Mouse (Mus musculus): ENCODE measurements around the gene D17Wsu92e. TPM values are rescaled to one million over a fixed set of nuclear protein-coding genes. Genes with fewer than 3 reads are reported as not detected.
A peak's percentile ranks its signal among the peaks of the same experiment; 100 is the strongest.

The D17Wsu92e gene
- 11.7 and 12.9 TPM in 2 replicates for polyA plus RNA-seq (2014; fragmentation: Nextera tagmentation; extraction: Ambion mirVana)

GRCm38 (mm10) chr17:27820568-27821406, at the start of gene D17Wsu92e:
D17Wsu92e (minus strand) TSS chr17:27820648.
- no peaks in the 10 kb centered on the region for H3K27me3 ChIP-seq (ENCODE audit: control insufficient read depth, insufficient read depth, low read length)
- H3K27ac ChIP-seq (replicated peaks; ENCODE audit: low read depth, low read length) = peak within 1 kb of the TSS; percentile 85
- no peaks in the 10 kb centered on the region for H3K9me3 ChIP-seq (ENCODE audit: control insufficient read depth, low read length)
- H3K4me3 ChIP-seq (replicated peaks; ENCODE audit: low read depth, low read length) = peak within 1 kb of the TSS; percentile 79
- ATAC-seq (ENCODE audit: low FRiP score, low TSS enrichment) (peak; percentile 97), DNase-seq (peak; percentile 100)
- H3K4me1 ChIP-seq (ENCODE audit: control insufficient read depth, insufficient read depth, low read length) = peaks cover 24% of the 10 kb centered on the region
- H3K36me3 ChIP-seq (ENCODE audit: control insufficient read depth, insufficient read depth, low read length) = no peaks in the 10 kb centered on the region
- whole genome bisulfite sequencing = 1% methylated on average over 55 of the region's 56 CpGs
- peak within 1 kb of the TSS; percentile 92 for H3K4me2 ChIP-seq (ENCODE audit: low read length)
- H3K9ac ChIP-seq (replicated peaks; ENCODE audit: low read length) = peak within 1 kb of the TSS; percentile 85

- WGBS = 95% methylated on average over 4 of the region's 4 CpGs
- Histone ChIP-seq H3K36me3 (ENCODE audit: control insufficient read depth, insufficient read depth, low read length) (no peaks in the 10 kb centered on the region), H3K27ac (replicated peaks; ENCODE audit: low read depth, low read length) (no peak overlapping the region), H3K4me1 (ENCODE audit: control insufficient read depth, insufficient read depth, low read length) (no peaks in the 10 kb centered on the region), H3K27me3 (ENCODE audit: control insufficient read depth, insufficient read depth, low read length) (no peaks in the 10 kb centered on the region), H3K9ac (replicated peaks; ENCODE audit: low read length) (no peak overlapping the region), H3K4me3 (replicated peaks; ENCODE audit: low read depth, low read length) (no peak overlapping the region), H3K4me2 (ENCODE audit: low read length) (no peak overlapping the region), H3K9me3 (ENCODE audit: control insufficient read depth, low read length) (no peaks in the 10 kb centered on the region)
- ATAC-seq (ENCODE audit: low FRiP score, low TSS enrichment) (no peak), DNase-seq (no peak)
Observed at GRCm38 (mm10) chr17:27866737-27867136, 46.3 kb upstream of the D17Wsu92e start.

- no peak for DNase-seq
Observed at GRCm38 (mm10) chr17:27865461-27865860, 45.0 kb upstream of the D17Wsu92e start.

GRCm38 (mm10) chr17:27859131-27859530, 38.7 kb upstream of the D17Wsu92e start:
- ATAC-seq (ENCODE audit: low FRiP score, low TSS enrichment) (no peak), DNase-seq (no peak)
- Histone ChIP-seq H3K27ac (replicated peaks; ENCODE audit: low read depth, low read length) (no peak overlapping the region), H3K9ac (replicated peaks; ENCODE audit: low read length) (no peak overlapping the region), H3K9me3 (ENCODE audit: control insufficient read depth, low read length) (no peaks in the 10 kb centered on the region), H3K4me2 (ENCODE audit: low read length) (no peak overlapping the region), H3K27me3 (ENCODE audit: control insufficient read depth, insufficient read depth, low read length) (no peaks in the 10 kb centered on the region), H3K36me3 (ENCODE audit: control insufficient read depth, insufficient read depth, low read length) (peaks cover 3% of the 10 kb centered on the region; the same call in 1 of the 2 replicates), H3K4me3 (replicated peaks; ENCODE audit: low read depth, low read length) (no peak overlapping the region), H3K4me1 (ENCODE audit: control insufficient read depth, insufficient read depth, low read length) (peaks cover 18% of the 10 kb centered on the region)
- WGBS = 24% methylated on average over 2 of the region's 2 CpGs

More at GRCm38 (mm10) chr17:27865461-27865860, 45.0 kb upstream of the D17Wsu92e start:
- H3K4me3 ChIP-seq (replicated peaks; ENCODE audit: low read depth, low read length) = no peak overlapping the region
- H3K4me1 ChIP-seq (ENCODE audit: control insufficient read depth, insufficient read depth, low read length) = no peaks in the 10 kb centered on the region
- no peak overlapping the region for H3K4me2 ChIP-seq (ENCODE audit: low read length)
- H3K36me3 ChIP-seq (ENCODE audit: control insufficient read depth, insufficient read depth, low read length) = no peaks in the 10 kb centered on the region
- WGBS = 88% methylated on average over 2 of the region's 2 CpGs
- H3K9me3 ChIP-seq (ENCODE audit: control insufficient read depth, low read length) = no peaks in the 10 kb centered on the region
- no peaks in the 10 kb centered on the region for H3K27me3 ChIP-seq (ENCODE audit: control insufficient read depth, insufficient read depth, low read length)
- H3K9ac ChIP-seq (replicated peaks; ENCODE audit: low read length) = no peak overlapping the region
- H3K27ac ChIP-seq (replicated peaks; ENCODE audit: low read depth, low read length) = no peak overlapping the region
- no peak for ATAC-seq (ENCODE audit: low FRiP score, low TSS enrichment)

- peak overlapping the region; percentile 83 for H3K4me3 ChIP-seq (replicated peaks; ENCODE audit: low read depth, low read length)
- peak overlapping the region; percentile 65 for H3K9ac ChIP-seq (replicated peaks; ENCODE audit: low read length)
- H3K27ac ChIP-seq (replicated peaks; ENCODE audit: low read depth, low read length) = no peak overlapping the region
- H3K9me3 ChIP-seq (ENCODE audit: control insufficient read depth, low read length) = no peaks in the 10 kb centered on the region
- DNase-seq (no peak), ATAC-seq (ENCODE audit: low FRiP score, low TSS enrichment) (no peak)
- 58% methylated on average over 11 of the region's 11 CpGs for WGBS
- H3K4me1 ChIP-seq (ENCODE audit: control insufficient read depth, insufficient read depth, low read length) = peaks cover 18% of the 10 kb centered on the region
- peaks cover 13% of the 10 kb centered on the region for H3K36me3 ChIP-seq (ENCODE audit: control insufficient read depth, insufficient read depth, low read length)
- H3K4me2 ChIP-seq (ENCODE audit: low read length) = peak overlapping the region; percentile 82
- no peaks in the 10 kb centered on the region for H3K27me3 ChIP-seq (ENCODE audit: control insufficient read depth, insufficient read depth, low read length)
Observed at GRCm38 (mm10) chr17:27857649-27858475, 37.4 kb upstream of the D17Wsu92e start.

- H3K9ac ChIP-seq (replicated peaks; ENCODE audit: low read length) = peak overlapping the region; percentile 65
- ATAC-seq (ENCODE audit: low FRiP score, low TSS enrichment) (peak; percentile 62), DNase-seq (peak; percentile 75)
- H3K4me1 ChIP-seq (ENCODE audit: control insufficient read depth, insufficient read depth, low read length) = peaks cover 18% of the 10 kb centered on the region
- H3K9me3 ChIP-seq (ENCODE audit: control insufficient read depth, low read length) = no peaks in the 10 kb centered on the region
- no peaks in the 10 kb centered on the region for H3K27me3 ChIP-seq (ENCODE audit: control insufficient read depth, insufficient read depth, low read length)
- peak overlapping the region; percentile 83 for H3K4me3 ChIP-seq (replicated peaks; ENCODE audit: low read depth, low read length)
- peak overlapping the region; percentile 82 for H3K4me2 ChIP-seq (ENCODE audit: low read length)
- WGBS = 2% methylated on average over 50 of the region's 52 CpGs
- H3K27ac ChIP-seq (replicated peaks; ENCODE audit: low read depth, low read length) = peak overlapping the region; percentile 81
- peaks cover 21% of the 10 kb centered on the region for H3K36me3 ChIP-seq (ENCODE audit: control insufficient read depth, insufficient read depth, low read length)
Observed at GRCm38 (mm10) chr17:27856798-27857648, 36.6 kb upstream of the D17Wsu92e start.

GRCm38 (mm10) chr17:27856265-27856797, 35.9 kb upstream of the D17Wsu92e start, which contains the start of gene Uhrf1bp1:
Uhrf1bp1 (plus strand) TSS chr17:27856441.
- Histone ChIP-seq H3K4me1 (ENCODE audit: control insufficient read depth, insufficient read depth, low read length) (peaks cover 18% of the 10 kb centered on the region), H3K9ac (replicated peaks; ENCODE audit: low read length) (peak within 1 kb of the TSS; percentile 65), H3K27ac (replicated peaks; ENCODE audit: low read depth, low read length) (peak within 1 kb of the TSS; percentile 81), H3K4me3 (replicated peaks; ENCODE audit: low read depth, low read length) (peak within 1 kb of the TSS; percentile 83), H3K27me3 (ENCODE audit: control insufficient read depth, insufficient read depth, low read length) (no peaks in the 10 kb centered on the region), H3K4me2 (ENCODE audit: low read length) (peak within 1 kb of the TSS; percentile 82), H3K36me3 (ENCODE audit: control insufficient read depth, insufficient read depth, low read length) (peaks cover 25% of the 10 kb centered on the region), H3K9me3 (ENCODE audit: control insufficient read depth, low read length) (no peaks in the 10 kb centered on the region)
- WGBS = under 1% methylated on average over 54 of the region's 54 CpGs
- ATAC-seq (ENCODE audit: low FRiP score, low TSS enrichment) (peak; percentile 84), DNase-seq (peak; percentile 90)

- no peak overlapping the region for H3K9ac ChIP-seq (replicated peaks; ENCODE audit: low read length)
- no peaks in the 10 kb centered on the region for H3K4me1 ChIP-seq (ENCODE audit: control insufficient read depth, insufficient read depth, low read length)
- H3K27me3 ChIP-seq (ENCODE audit: control insufficient read depth, insufficient read depth, low read length) = no peaks in the 10 kb centered on the region
- H3K4me2 ChIP-seq (ENCODE audit: low read length) = no peak overlapping the region
- ATAC-seq (ENCODE audit: low FRiP score, low TSS enrichment) (no peak), DNase-seq (no peak)
- WGBS = 93% methylated on average over 3 of the region's 3 CpGs
- no peak overlapping the region for H3K27ac ChIP-seq (replicated peaks; ENCODE audit: low read depth, low read length)
- H3K9me3 ChIP-seq (ENCODE audit: control insufficient read depth, low read length) = no peaks in the 10 kb centered on the region
- H3K36me3 ChIP-seq (ENCODE audit: control insufficient read depth, insufficient read depth, low read length) = peaks cover 77% of the 10 kb centered on the region
- H3K4me3 ChIP-seq (replicated peaks; ENCODE audit: low read depth, low read length) = no peak overlapping the region
Observed at GRCm38 (mm10) chr17:27851076-27851475, 30.6 kb upstream of the D17Wsu92e start.
